Mouse (Mus musculus): ENCODE data around the gene Mdc1.

The Mdc1 gene

DNA sequence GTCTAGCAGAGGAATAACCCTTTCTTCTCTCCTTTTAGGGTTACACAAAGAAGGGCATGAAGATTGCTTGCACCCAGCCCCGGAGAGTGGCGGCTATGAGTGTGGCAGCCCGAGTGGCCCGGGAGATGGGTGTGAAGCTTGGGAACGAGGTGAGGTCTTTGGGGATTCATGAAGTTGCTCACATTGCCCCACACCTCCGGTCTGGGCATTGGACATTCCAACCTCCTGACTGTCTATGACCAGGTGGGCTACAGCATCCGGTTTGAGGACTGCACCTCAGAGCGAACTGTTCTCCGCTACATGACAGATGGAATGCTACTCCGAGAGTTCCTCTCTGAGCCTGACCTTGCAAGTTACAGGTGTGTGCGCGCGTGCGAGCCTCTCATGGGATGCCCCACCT lies 42.5 kb downstream of the Mdc1 start:
- no peak for DNase-seq (ENCODE audit: low spot score)

DNA sequence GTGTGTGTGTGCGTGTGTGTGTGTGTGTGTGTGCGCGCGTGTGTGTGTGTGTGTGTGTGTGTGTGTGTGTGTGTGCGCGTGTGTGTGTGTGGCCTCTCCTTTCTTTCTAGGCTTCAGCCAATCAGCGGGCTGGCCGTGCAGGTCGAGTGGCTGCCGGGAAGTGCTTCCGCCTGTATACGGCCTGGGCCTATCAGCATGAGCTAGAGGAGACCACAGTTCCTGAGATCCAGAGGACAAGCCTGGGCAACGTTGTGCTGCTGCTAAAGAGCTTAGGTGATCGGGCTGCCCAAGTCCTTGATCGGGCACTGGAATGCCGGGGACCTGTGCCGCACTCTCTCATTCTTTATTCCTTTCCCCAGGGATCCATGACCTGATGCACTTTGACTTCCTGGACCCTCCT lies 46.4 kb downstream of the Mdc1 start:
- no peak for DNase-seq (ENCODE audit: low spot score)

DNA sequence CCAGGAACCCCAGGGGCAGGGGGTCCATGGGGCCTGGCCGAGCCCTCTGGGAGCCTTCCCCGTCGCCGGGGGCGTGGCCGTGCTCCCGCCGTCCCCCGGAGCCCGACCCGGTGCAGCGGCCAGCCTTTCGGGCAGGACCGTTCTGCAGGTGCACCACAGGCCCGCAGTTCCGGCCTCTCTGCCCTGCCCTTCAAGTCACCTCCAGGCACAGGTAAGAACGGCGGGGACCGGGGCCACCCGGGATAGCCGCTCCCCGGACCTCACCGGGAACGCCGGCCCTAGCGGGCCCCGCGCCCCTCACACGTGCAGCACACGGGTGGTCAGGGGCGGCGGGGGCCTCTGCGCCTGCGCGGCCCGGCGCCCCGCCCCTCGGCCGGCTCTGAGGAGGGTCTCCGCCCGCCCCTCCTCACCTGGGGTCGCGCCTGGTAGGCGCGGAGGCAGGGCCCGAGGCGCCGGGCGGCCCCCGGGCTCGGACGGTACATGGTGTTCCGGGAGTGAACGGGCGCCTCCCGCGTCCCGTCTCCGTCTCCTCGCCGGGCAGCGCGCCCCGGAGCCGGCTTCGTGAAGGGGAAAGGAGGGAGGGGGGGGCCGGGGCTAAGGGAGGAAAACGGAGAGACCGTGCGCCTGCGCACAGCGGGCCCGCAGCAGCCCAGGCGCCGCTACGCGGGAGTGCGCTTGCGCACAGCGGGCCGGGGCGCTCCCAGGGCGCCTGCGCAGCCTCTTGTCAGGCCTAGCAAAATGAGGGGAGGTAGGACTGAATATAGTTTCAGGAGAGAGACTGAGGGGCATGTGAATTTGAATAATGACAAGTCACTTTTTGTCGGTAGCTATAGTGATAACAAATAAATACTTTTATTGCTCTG lies 55.7 kb downstream of the Mdc1 start, which contains the start of gene 2310061I04Rik:
Gene 2310061I04Rik, minus strand, starts transcription at position 651 of the 863 bp plus-strand sequence.
- DNase-seq (ENCODE audit: low spot score), result peak; percentile 95

DNA sequence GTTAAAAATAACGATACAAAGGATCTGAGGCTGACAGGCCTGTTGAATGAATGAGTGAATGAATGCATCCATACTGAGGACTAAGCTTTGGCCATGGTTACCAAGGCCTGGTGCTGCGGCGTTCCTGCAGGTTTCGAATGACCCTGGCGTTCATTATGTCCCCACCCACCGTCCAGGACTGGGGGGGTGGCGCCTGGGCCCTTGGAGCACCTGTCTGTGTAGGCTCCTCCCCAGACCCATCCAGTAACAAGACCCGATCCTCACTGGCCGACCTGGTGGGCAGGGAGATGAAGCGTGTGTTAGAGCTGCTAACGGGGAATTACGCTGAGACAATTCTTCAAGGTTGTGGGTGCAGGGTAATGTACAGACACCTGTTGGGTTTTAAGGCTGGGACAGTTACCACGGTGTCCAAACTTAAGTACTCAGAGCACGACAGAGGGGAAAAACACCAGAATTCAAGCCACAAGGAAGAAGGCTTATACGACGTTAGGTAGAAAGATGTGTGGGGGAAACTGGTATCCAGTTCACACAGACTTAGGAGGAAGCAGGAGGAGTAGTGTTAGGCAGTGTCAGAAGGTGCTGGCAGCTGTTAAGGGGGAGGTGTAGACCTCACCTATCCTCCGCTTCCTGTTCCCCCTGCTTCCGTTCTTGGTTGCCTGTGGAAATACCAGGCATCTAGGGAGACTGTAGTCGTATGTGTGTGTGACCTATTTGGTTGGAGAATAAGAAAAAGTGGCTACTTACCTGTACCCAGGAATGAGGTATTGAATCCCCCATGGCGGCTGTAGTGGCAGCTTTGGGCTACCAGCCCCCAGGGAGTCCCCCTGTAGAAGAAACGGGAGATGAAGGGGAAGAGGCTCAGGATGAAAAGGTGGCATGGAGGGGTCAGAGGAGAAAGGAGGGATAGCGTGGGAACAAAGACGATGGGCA lies 56.6 kb downstream of the Mdc1 start:
- DNase-seq (ENCODE audit: low spot score), result no peak

DNA sequence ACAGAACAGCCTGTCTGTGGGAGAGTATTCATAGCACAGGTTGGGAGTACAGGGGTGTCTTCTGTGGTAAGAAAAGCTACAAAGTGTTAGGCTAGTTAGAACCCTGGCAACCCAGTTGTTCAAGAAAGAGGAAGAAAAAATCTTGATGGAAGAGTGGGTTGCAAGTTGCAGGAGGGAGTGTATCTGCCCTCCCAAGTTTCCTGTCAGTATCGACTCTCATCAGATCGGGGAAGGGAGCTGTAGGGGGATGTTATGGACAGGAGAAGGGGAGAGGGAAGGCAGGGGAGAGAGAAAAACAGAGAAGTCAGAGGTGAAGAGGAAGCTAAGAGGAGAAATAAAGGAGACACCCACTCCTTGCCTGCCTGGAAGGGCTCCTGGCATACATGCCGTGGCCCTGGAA lies 59.3 kb downstream of the Mdc1 start:
- no peak for DNase-seq (ENCODE audit: low spot score)

DNA sequence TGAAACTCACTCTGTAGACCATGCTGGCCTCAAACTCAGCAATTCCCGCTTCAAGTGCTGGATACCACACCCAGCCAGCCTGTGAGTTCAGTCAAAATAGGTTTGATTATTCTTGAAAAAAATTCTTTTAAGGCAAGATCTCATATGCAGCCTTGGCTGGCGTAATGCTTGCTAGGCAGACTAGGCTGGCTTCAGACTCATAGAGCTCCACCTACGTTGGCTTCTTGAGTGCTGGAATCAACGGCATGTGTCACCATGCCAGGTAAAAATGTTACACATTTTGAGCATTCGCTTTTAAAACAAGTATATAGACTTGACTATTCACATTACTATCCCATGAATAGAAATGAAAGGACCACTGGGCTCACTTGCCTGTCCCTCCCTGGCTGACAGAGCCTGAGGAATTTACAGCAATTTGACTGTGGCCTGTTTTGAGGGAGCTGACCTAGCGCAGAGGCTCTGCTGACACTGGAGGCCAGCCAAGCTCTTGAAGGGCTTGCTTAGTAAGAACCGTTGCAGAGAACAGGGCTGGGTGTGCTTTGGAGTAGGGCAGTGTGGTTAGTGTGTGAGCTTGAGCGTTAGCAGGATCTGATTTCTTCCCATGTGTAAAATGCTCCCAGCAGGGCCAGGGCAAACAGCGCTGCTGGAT lies 62.2 kb downstream of the Mdc1 start:
- DNase-seq (ENCODE audit: low spot score), result no peak

DNA sequence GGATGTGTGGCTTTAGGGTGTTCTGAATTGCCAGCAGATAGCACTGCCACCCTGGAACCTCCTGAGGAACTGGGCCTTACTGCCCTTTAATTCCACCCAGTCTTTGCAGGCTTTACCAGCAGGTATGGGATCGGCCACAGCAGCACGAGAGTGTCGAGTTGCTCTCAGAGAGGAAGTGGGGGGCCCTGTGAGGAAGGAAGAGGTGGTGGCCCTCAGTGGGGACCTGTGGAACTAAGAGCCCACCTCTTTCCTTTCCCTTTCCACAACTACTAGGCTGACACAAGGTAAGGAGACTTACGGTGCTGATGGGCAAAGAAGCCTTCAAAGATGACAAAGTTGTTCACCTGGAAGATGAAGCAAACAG lies 62.7 kb downstream of the Mdc1 start:
- no peak for DNase-seq (ENCODE audit: low spot score)

DNA sequence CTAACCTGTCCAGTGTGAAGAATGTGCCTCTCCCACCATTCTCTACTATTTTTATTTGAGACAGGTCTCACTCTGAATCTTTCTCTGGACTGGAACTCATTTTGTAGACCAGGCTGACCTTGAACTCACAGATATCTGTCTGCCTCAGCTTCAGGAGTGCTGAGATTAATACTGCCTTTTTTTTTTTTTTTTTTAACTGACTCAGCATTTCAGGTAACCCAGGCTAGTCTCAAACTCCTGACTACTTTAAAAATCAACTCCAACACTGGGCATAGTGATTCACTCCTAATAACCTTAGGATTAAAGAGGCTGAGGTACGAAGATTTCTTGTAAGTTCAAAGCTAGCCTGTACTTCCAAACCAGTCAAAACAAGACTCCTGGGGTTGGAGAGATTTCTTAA lies 64.3 kb downstream of the Mdc1 start:
- no peak for DNase-seq (ENCODE audit: low spot score)

DNA sequence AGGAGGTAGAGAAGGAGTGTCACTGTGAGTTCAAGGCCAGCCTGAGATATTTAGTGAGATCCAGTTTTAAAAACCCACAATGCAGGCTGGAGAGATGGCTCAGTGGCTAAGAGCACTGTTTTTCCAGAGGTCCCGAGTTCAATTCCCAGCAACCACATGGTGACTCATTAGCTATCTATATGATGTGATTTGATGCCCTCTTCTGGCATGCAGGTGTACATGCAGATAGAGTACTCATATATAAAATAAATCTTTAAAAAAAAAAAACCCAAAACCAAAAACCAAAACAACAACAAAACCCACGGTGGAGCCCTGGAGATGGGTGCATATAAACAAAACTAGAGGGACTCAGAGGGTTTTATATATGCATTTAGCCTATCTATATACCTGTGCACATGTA lies 66.3 kb downstream of the Mdc1 start:
- no peak for DNase-seq (ENCODE audit: low spot score)

Data from embryo, embryonic 10.5 days (tissue).